Comparison of ENCODE assay signal across 12 mouse cellular contexts in genomic region chr15:27876327-27876726, GRCm38 (mm10).
A peak's percentile ranks its signal among the peaks of the same experiment; 100 is the strongest.
DNase-seq lines count a peak whose midpoint lies in the region; ATAC-seq and TF ChIP-seq lines count a peak whose summit lies in the region.
"Had no signal": no experiment of that assay in that cellular context is flagged by ENCODE, and none has a peak within 500 bp of the region (broad histone marks: within the 10 kb centered on the region; RNA-seq: fewer than 3 reads in every experiment).

No protein-coding gene starts in this region.

- WGBS in heart, embryonic 11.5 days (ENCODE audit: insufficient replicate concordance): 60% methylated on average over 10 of the region's 10 CpGs
- WGBS in heart, postnatal 0 days: 35% methylated on average over 10 of the region's 10 CpGs

- no peak for ATAC-seq in heart, embryonic 11.5 days (replicated peaks; ENCODE audit: insufficient number of reproducible peaks, low FRiP score, low TSS enrichment)
- peak; percentile 48 for ATAC-seq in heart, postnatal 0 days (ENCODE audit: insufficient read depth, low read depth)
- ATAC-seq in megakaryocyte, adult 5-6 weeks (ENCODE audit: poor library complexity, severe bottlenecking): peak; percentile 49
- ATAC-seq: Patski had no signal

- H3K9ac ChIP-seq in heart, embryonic 11.5 days (ENCODE audit: low read depth, low read length): no peak overlapping the region
- H3K9ac ChIP-seq in heart, postnatal 0 days (replicated peaks; ENCODE audit: low read depth, low read length): no peak overlapping the region

- H3K4me1 ChIP-seq in heart, embryonic 11.5 days (ENCODE audit: control insufficient read depth, insufficient read depth, low read length): peaks cover 19% of the 10 kb centered on the region
- peaks cover 9% of the 10 kb centered on the region; the same call in 1 of the 2 replicates for H3K4me1 ChIP-seq in heart, postnatal 0 days (ENCODE audit: control insufficient read depth, insufficient read depth)

- H3K27ac ChIP-seq in heart, embryonic 11.5 days (ENCODE audit: low read depth, low read length): no peak overlapping the region
- peak overlapping the region; percentile 30; the same call in 1 of the 2 replicates for H3K27ac ChIP-seq in heart, postnatal 0 days (ENCODE audit: low read depth)

- no peak overlapping the region for H3K4me2 ChIP-seq in heart, embryonic 11.5 days
- H3K4me2 ChIP-seq in heart, postnatal 0 days (ENCODE audit: low read depth, low read length): no peak overlapping the region

- no peak for TF ChIP-seq CTCF in heart, postnatal 0 days (IDR thresholded peaks at IDR 0.05; ENCODE audit: low read depth)

- H3K4me3 ChIP-seq in heart, embryonic 11.5 days (ENCODE audit: low read depth, low read length): no peak overlapping the region
- H3K4me3 ChIP-seq in heart, postnatal 0 days (ENCODE audit: low read depth, low read length): no peak overlapping the region
- H3K4me3 ChIP-seq: myocyte had no signal

- no peak for TF ChIP-seq EP300 in heart, postnatal 0 days (IDR thresholded peaks at IDR 0.05; ENCODE audit: low read depth)

- peaks cover 4% of the 10 kb centered on the region for H3K36me3 ChIP-seq in heart, embryonic 11.5 days (ENCODE audit: control insufficient read depth, insufficient read depth, low read length)
- peaks cover 18% of the 10 kb centered on the region; the same call in 1 of the 2 replicates for H3K36me3 ChIP-seq in heart, postnatal 0 days (replicated peaks; ENCODE audit: control insufficient read depth, insufficient read depth, low read length)

- peak; percentile 21 to 38 for DNase-seq in heart, adult 9 months (ENCODE audit: low spot score in 2 of 2)
- DNase-seq in lung, postnatal 36 days: peak; percentile 58
- DNase-seq in lung, postnatal 10 days: no peak
- DNase-seq in heart, postnatal 0 days (ENCODE audit: low spot score): no peak
- no peak for DNase-seq in gastrocnemius, postnatal 4 days (ENCODE audit: low spot score in 2 of 2)
- DNase-seq in left cerebral cortex, adult 18-20 months (ENCODE audit: low spot score in 2 of 2): no peak
- DNase-seq: adrenal gland, adult 2 months; gastrocnemius, postnatal 25 days had no signal

- no peaks in the 10 kb centered on the region for H3K9me3 ChIP-seq in heart, embryonic 11.5 days (replicated peaks; ENCODE audit: control insufficient read depth, low read length)
- no peaks in the 10 kb centered on the region for H3K9me3 ChIP-seq in heart, postnatal 0 days (replicated peaks; ENCODE audit: control insufficient read depth, low read length)

- H3K27me3 ChIP-seq in heart, embryonic 11.5 days (ENCODE audit: control insufficient read depth, insufficient read depth, low read length): no peaks in the 10 kb centered on the region
- no peaks in the 10 kb centered on the region for H3K27me3 ChIP-seq in heart, postnatal 0 days (ENCODE audit: control insufficient read depth, insufficient read depth, low read length)
- H3K27me3 ChIP-seq: Patski had no signal

Comparison
In these comparisons a context has a peak if more than half of its experiments do, and no peak if none do; other contexts are left out.
1. DNase-seq: peak in heart, adult 9 months (2 of 2) and lung, postnatal 36 days (single experiment); none in lung, postnatal 10 days (single experiment), heart, postnatal 0 days (single experiment), gastrocnemius, postnatal 4 days (0 of 2) and left cerebral cortex, adult 18-20 months (0 of 2).